Comparison of ENCODE assay signal across 21 mouse cellular contexts in the genomic region with DNA sequence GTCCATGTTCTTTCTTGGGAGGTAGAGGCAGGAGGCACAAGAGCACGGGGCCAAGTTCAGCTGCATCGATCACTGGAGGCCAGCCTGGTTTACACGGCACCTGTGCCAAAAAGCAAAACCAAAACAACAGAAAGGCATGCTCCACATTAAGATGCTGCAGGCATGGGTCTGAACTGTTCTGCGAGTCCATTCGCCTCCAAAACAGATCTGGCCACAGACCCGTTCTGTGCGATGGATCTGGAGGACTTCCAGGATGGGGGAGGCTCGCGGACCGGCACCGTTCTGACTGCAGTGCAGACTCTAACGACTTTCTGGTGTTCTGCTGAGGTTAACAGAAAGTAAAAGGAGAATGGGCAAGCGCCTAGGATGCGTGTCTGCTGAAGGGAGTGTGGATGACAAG. TPM values are rescaled to one million over a fixed set of nuclear protein-coding genes. Genes with fewer than 3 reads are reported as not detected.
DNase-seq lines count a peak whose midpoint lies in the region; ATAC-seq and TF ChIP-seq lines count a peak whose summit lies in the region.
"Had no signal": no experiment of that assay in that cellular context is flagged by ENCODE, and none has a peak within 500 bp of the region (broad histone marks: within the 10 kb centered on the region; RNA-seq: fewer than 3 reads in every experiment).

No protein-coding gene starts in this region.

- no peaks in the 10 kb centered on the region for H3K9me3 ChIP-seq in hindbrain, postnatal 0 days (ENCODE audit: low read length)
- no peaks in the 10 kb centered on the region for H3K9me3 ChIP-seq in hindbrain, embryonic 13.5 days
- no peaks in the 10 kb centered on the region for H3K9me3 ChIP-seq in midbrain, embryonic 16.5 days (replicated peaks; ENCODE audit: control insufficient read depth, low read length, poor library complexity, severe bottlenecking)
- no peaks in the 10 kb centered on the region for H3K9me3 ChIP-seq in midbrain, embryonic 13.5 days
- H3K9me3 ChIP-seq: embryonic facial prominence, embryonic 12.5 days; liver, embryonic 13.5 days; neural tube, embryonic 12.5 days had no signal

- no peak for TF ChIP-seq POLR2A in olfactory bulb, adult 2 months (IDR thresholded peaks at IDR 0.05; ENCODE audit: insufficient read depth, low read depth, low read length)

- no peaks in the 10 kb centered on the region for H3K36me3 ChIP-seq in hindbrain, postnatal 0 days (ENCODE audit: insufficient read depth, low read length)
- no peaks in the 10 kb centered on the region for H3K36me3 ChIP-seq in hindbrain, embryonic 13.5 days
- no peaks in the 10 kb centered on the region for H3K36me3 ChIP-seq in midbrain, embryonic 16.5 days (ENCODE audit: control insufficient read depth, insufficient read depth, low read length)
- H3K36me3 ChIP-seq in midbrain, embryonic 13.5 days: no peaks in the 10 kb centered on the region
- H3K36me3 ChIP-seq: embryonic facial prominence, embryonic 12.5 days; liver, embryonic 13.5 days; neural tube, embryonic 12.5 days had no signal

- peaks cover 15% of the 10 kb centered on the region for H3K4me1 ChIP-seq in hindbrain, postnatal 0 days (ENCODE audit: insufficient read depth, low read length)
- H3K4me1 ChIP-seq in hindbrain, embryonic 13.5 days (replicated peaks): peaks cover 41% of the 10 kb centered on the region
- peaks cover 26% of the 10 kb centered on the region for H3K4me1 ChIP-seq in midbrain, embryonic 16.5 days (ENCODE audit: control insufficient read depth, insufficient read depth, low read length)
- peaks cover 48% of the 10 kb centered on the region for H3K4me1 ChIP-seq in midbrain, embryonic 13.5 days (replicated peaks)
- H3K4me1 ChIP-seq in olfactory bulb, adult 2 months (ENCODE audit: control insufficient read depth, insufficient read depth, low read length): peaks cover 28% of the 10 kb centered on the region
- H3K4me1 ChIP-seq: liver, embryonic 13.5 days had no signal

- peak; percentile 37 to 38 for DNase-seq in cerebellum, postnatal 14 days
- no peak for DNase-seq in cerebellum, postnatal 4 days (ENCODE audit: low spot score in 2 of 2)
- peak; percentile 79 for DNase-seq in hindbrain, postnatal 0 days (ENCODE audit: low spot score)
- DNase-seq: B cell, adult 2 months; gastrocnemius, postnatal 10 days; heart, adult 2 months; kidney, postnatal 14 days; layer of hippocampus, adult 9-11 months; liver, embryonic 13.5 days had no signal

- H3K27me3 ChIP-seq in hindbrain, postnatal 0 days (ENCODE audit: insufficient read depth, low read length): peaks cover 18% of the 10 kb centered on the region; the same call in 1 of the 2 replicates
- H3K27me3 ChIP-seq in hindbrain, embryonic 13.5 days: peaks cover 84% of the 10 kb centered on the region
- peaks cover 52% of the 10 kb centered on the region for H3K27me3 ChIP-seq in midbrain, embryonic 16.5 days (ENCODE audit: control insufficient read depth, insufficient read depth, low read depth, low read length)
- peaks cover 91% of the 10 kb centered on the region for H3K27me3 ChIP-seq in midbrain, embryonic 13.5 days
- H3K27me3 ChIP-seq: liver, embryonic 13.5 days; neural tube, embryonic 12.5 days had no signal

- peak; percentile 75 for ATAC-seq in hindbrain, postnatal 0 days
- ATAC-seq in hindbrain, embryonic 13.5 days (ENCODE audit: low FRiP score): no peak
- ATAC-seq in midbrain, embryonic 16.5 days: 0 out of 2 replicates have a peak, but pooled peaks have one; percentile 17
- ATAC-seq in midbrain, embryonic 13.5 days: no peak

- no peak overlapping the region for H3K4me3 ChIP-seq in hindbrain, postnatal 0 days (ENCODE audit: low read length)
- H3K4me3 ChIP-seq in hindbrain, embryonic 13.5 days: no peak overlapping the region
- no peak overlapping the region for H3K4me3 ChIP-seq in midbrain, embryonic 16.5 days (ENCODE audit: low read depth, low read length)
- H3K4me3 ChIP-seq in midbrain, embryonic 13.5 days (replicated peaks): no peak overlapping the region
- no peak overlapping the region for H3K4me3 ChIP-seq in olfactory bulb, adult 2 months (ENCODE audit: insufficient read depth, low read depth, low read length)
- H3K4me3 ChIP-seq: embryonic facial prominence, embryonic 12.5 days; heart, adult 2 months; liver, embryonic 13.5 days; neural tube, embryonic 12.5 days had no signal

- peak overlapping the region; percentile 67 for H3K27ac ChIP-seq in hindbrain, postnatal 0 days
- H3K27ac ChIP-seq in hindbrain, embryonic 13.5 days: no peak overlapping the region
- H3K27ac ChIP-seq in midbrain, embryonic 16.5 days (ENCODE audit: low read length): no peak overlapping the region; the same call in 1 of the 2 replicates
- no peak overlapping the region for H3K27ac ChIP-seq in midbrain, embryonic 13.5 days
- H3K27ac ChIP-seq in olfactory bulb, adult 2 months (ENCODE audit: insufficient read depth, low read depth, low read length): peak overlapping the region; percentile 12; the same call in 1 of the 2 replicates
- H3K27ac ChIP-seq: embryonic facial prominence, embryonic 12.5 days; heart, adult 2 months; liver, embryonic 13.5 days; neural tube, embryonic 12.5 days had no signal

- no peak for TF ChIP-seq CTCF in hindbrain, postnatal 0 days (IDR thresholded peaks at IDR 0.05; ENCODE audit: low read depth)
- TF ChIP-seq CTCF in olfactory bulb, adult 2 months (IDR thresholded peaks at IDR 0.05; ENCODE audit: insufficient read depth, low read depth, low read length): no peak

- H3K9ac ChIP-seq in hindbrain, postnatal 0 days (replicated peaks; ENCODE audit: low read length): no peak overlapping the region
- no peak overlapping the region for H3K9ac ChIP-seq in hindbrain, embryonic 13.5 days
- H3K9ac ChIP-seq in midbrain, embryonic 16.5 days (ENCODE audit: low read depth, low read length): no peak overlapping the region
- H3K9ac ChIP-seq in midbrain, embryonic 13.5 days (replicated peaks): no peak overlapping the region
- H3K9ac ChIP-seq: embryonic facial prominence, embryonic 12.5 days; liver, embryonic 13.5 days; neural tube, embryonic 12.5 days had no signal

- H3K4me2 ChIP-seq in hindbrain, postnatal 0 days (ENCODE audit: low read depth, low read length): no peak overlapping the region
- no peak overlapping the region for H3K4me2 ChIP-seq in hindbrain, embryonic 13.5 days
- no peak overlapping the region for H3K4me2 ChIP-seq in midbrain, embryonic 16.5 days (ENCODE audit: low read length)
- H3K4me2 ChIP-seq in midbrain, embryonic 13.5 days (replicated peaks): no peak overlapping the region
- H3K4me2 ChIP-seq: embryonic facial prominence, embryonic 12.5 days; liver, embryonic 13.5 days; neural tube, embryonic 12.5 days had no signal

- WGBS in hindbrain, postnatal 0 days: 41% methylated on average over 14 of the region's 14 CpGs
- 68% methylated on average over 14 of the region's 14 CpGs for WGBS in hindbrain, embryonic 13.5 days
- 72% methylated on average over 14 of the region's 14 CpGs for WGBS in midbrain, embryonic 16.5 days
- WGBS in midbrain, embryonic 13.5 days: 80% methylated on average over 14 of the region's 14 CpGs
- 54% methylated on average over 14 of the region's 14 CpGs for WGBS in olfactory bulb, adult 2 months

RNA-seq across cellular contexts. Expression of a gene that starts 52.3 kb away (rescaled TPM):
- total RNA-seq in hindbrain, postnatal 0 days (2014; rRNA removed): 0.36 and 0.63 TPM in 2 replicates
- not detected in 2 replicates for polyA plus RNA-seq in hindbrain, postnatal 0 days (2015; fragmentation: Nextera tagmentation; extraction: Ambion mirVana)
- polyA plus RNA-seq in hindbrain, embryonic 13.5 days (2015; fragmentation: Nextera tagmentation; extraction: Ambion mirVana): 0.09 TPM in 1 of 2 replicates, not detected in the other
- polyA plus RNA-seq in midbrain, embryonic 16.5 days (2015; fragmentation: Nextera tagmentation; extraction: Ambion mirVana): 0.11 TPM in 1 of 2 replicates, not detected in the other
- polyA plus RNA-seq in midbrain, embryonic 13.5 days (2015; fragmentation: Nextera tagmentation; extraction: Ambion mirVana): 0.13 TPM in 1 of 2 replicates, not detected in the other
- polyA plus RNA-seq in olfactory bulb, adult 2 months (2012; ENCODE audit: insufficient read depth, insufficient read length, low replicate concordance, missing spikeins): not detected in 2 replicates
- total RNA-seq: adrenal gland, adult 8-10 months; gastrocnemius, postnatal 10 days; heart, adult 2 months; left cerebral cortex, adult 8-10 months had no signal
- polyA plus RNA-seq: cortical plate, adult 2 months; embryonic facial prominence, embryonic 12.5 days; heart, adult 2 months; heart, embryonic 16.5 days; limb, embryonic 11.5 days; liver, embryonic 13.5 days; neural tube, embryonic 12.5 days; testis, adult 2 months had no signal

Comparison
In these comparisons a context has a peak if more than half of its experiments do, and no peak if none do; other contexts are left out.
1. DNase-seq: peak in cerebellum, postnatal 14 days (2 of 2) and hindbrain, postnatal 0 days (single experiment); none in cerebellum, postnatal 4 days (0 of 2).
2. ATAC-seq: peak in hindbrain, postnatal 0 days (single experiment) and midbrain, embryonic 16.5 days (single experiment); none in hindbrain, embryonic 13.5 days (single experiment) and midbrain, embryonic 13.5 days (single experiment).
3. H3K27ac ChIP-seq: peak in hindbrain, postnatal 0 days (single experiment) and olfactory bulb, adult 2 months (single experiment); none in hindbrain, embryonic 13.5 days (single experiment), midbrain, embryonic 16.5 days (single experiment) and midbrain, embryonic 13.5 days (single experiment).